Mouse (Mus musculus): ENCODE data around the gene Gm10974.

The Gm10974 gene

DNA sequence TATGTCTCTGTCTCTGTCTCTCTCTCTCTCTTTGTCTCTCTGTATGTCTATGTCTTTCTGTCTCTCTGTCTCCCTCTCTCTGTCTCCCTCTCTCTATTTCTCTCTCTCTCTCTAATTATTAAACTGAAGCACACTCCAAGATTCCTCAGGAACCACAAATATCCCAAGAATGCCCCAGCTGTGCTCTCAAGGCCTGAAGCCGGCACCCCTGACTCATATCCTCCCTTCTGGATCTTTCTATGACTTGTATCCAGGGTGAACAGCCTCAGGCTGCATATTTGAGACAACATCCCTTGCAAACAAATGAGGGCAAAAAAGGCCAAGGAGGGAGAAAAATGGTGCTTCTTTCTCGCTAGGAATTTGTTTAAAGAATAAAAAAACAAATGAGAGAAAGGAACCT, at the start of gene Gm10974:
TSS of gene Gm10974 (plus strand) at position 2 of the 400 bp plus-strand sequence.
- Histone ChIP-seq H3K9me3 (ENCODE audit: low read length) (0 out of 2 replicates have a peak, but pooled peaks cover 7% of the 10 kb centered on the region), H3K4me3 (replicated peaks; ENCODE audit: low read length) (no peak within 1 kb of the TSS), H3K27me3 (ENCODE audit: insufficient read depth, low read length) (no peaks in the 10 kb centered on the region), H3K36me3 (ENCODE audit: insufficient read depth, low read length) (no peaks in the 10 kb centered on the region), H3K4me1 (replicated peaks; ENCODE audit: low read depth, low read length) (peaks cover 7% of the 10 kb centered on the region)
- TF ChIP-seq CTCF (conservative IDR thresholded peaks at IDR 0.05; ENCODE audit: low read length) (no peak), NANOG (IDR thresholded peaks at IDR 0.05; ENCODE audit: borderline replicate concordance, low read length) (no peak)

DNA sequence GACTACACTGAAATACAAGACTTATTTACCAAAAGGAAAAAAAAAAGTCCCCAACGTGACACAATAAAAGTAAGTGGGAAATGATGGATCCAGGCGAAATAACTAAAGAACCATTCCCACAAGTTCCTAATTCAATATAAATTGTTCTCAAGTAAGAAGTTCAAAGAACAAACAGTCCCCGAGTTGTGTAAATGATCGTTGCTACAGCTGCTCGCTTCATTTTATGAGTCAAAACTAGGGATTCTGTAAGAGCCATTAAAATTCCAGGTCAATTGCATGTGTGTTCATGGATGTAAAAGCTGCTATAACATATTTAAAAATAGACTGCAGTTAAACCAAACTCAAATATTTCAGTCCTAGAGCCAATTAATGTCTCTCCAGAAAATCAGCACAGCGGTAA, 47.6 kb upstream of the Gm10974 start:
- Histone ChIP-seq H3K4me3 (replicated peaks; ENCODE audit: low read length) (no peak overlapping the region), H3K36me3 (ENCODE audit: insufficient read depth, low read length) (no peaks in the 10 kb centered on the region), H3K9me3 (ENCODE audit: low read length) (peaks cover 7% of the 10 kb centered on the region), H3K27me3 (ENCODE audit: insufficient read depth, low read length) (no peaks in the 10 kb centered on the region), H3K4me1 (replicated peaks; ENCODE audit: low read depth, low read length) (no peaks in the 10 kb centered on the region)
- no peak for TF ChIP-seq POU5F1 (IDR thresholded peaks at IDR 0.05; ENCODE audit: borderline replicate concordance, low read length)
- no peak for TF ChIP-seq NANOG (IDR thresholded peaks at IDR 0.05; ENCODE audit: borderline replicate concordance, low read length)
- TF ChIP-seq CTCF (conservative IDR thresholded peaks at IDR 0.05; ENCODE audit: low read length) = no peak

DNA sequence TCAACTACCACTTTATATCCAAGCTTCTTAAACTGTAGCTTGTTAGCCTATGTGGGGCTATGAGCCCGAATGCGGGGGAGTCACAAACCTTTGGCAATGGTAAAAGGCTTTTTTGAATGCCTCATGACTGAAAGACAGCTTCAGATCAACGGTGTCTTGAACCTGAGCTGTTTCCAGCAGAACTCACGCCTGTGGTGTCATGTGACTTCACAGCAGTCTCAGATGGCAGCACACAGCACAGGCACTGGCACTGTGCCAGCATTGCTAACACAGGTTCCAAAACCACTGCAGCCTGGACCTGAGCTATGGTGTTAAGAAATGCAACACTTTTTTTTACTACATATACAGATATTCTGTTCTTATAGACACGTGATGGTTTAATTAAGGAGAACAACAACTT, 44.7 kb upstream of the Gm10974 start:
- no peak overlapping the region for H3K4me3 ChIP-seq (replicated peaks; ENCODE audit: low read length)
- no peaks in the 10 kb centered on the region for H3K4me1 ChIP-seq (replicated peaks; ENCODE audit: low read depth, low read length)

DNA sequence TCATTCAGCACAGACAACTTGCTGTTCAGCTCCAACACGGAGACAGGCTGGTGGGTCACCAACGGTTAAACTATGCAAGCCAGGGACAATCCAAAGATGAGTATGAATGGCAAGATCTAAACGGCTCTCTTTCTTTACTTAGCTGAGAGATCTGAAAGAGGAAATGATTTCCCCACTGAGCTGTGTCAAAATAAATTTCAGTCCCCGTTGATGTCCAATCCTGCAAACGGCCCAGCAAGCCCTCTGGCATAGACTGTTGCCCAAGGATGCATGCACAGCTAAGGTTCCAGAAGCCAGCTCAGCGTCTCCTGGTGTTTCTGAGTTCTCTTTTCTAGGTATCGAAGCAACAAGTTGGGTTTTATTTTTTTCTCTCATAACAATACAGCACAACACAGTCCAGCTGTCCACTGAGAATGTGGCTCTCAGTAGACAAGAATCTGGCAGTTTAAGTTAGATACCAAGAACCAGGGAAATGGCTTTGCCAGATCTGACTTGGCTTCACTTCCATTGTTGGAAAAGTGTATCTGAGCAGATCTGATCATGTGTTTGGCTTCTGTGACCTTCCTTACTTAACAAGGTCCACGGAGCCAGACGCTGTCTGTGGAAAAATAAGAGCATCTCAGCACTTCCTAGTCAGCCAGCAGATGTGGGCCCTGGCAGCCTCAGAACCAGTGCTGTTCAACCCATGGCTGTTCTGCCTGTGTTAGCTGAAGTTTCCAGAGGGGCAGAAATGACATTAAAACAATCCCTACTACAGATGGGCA, 42.3 kb upstream of the Gm10974 start:
- no peaks in the 10 kb centered on the region for H3K9me3 ChIP-seq (ENCODE audit: low read length)
- H3K4me1 ChIP-seq (replicated peaks; ENCODE audit: low read depth, low read length) = peaks cover 17% of the 10 kb centered on the region
- H3K27me3 ChIP-seq (ENCODE audit: insufficient read depth, low read length) = no peaks in the 10 kb centered on the region
- H3K36me3 ChIP-seq (ENCODE audit: insufficient read depth, low read length) = no peaks in the 10 kb centered on the region
- H3K4me3 ChIP-seq (replicated peaks; ENCODE audit: low read length) = no peak overlapping the region
- TF ChIP-seq CTCF (conservative IDR thresholded peaks at IDR 0.05; ENCODE audit: low read length) (no peak), POU5F1 (IDR thresholded peaks at IDR 0.05; ENCODE audit: borderline replicate concordance, low read length) (no peak), NANOG (IDR thresholded peaks at IDR 0.05; ENCODE audit: borderline replicate concordance, low read length) (no peak)

More for the DNA sequence above, 44.7 kb upstream of the Gm10974 start:
- Histone ChIP-seq H3K36me3 (ENCODE audit: insufficient read depth, low read length) (no peaks in the 10 kb centered on the region), H3K9me3 (ENCODE audit: low read length) (peaks cover 2% of the 10 kb centered on the region), H3K27me3 (ENCODE audit: insufficient read depth, low read length) (no peaks in the 10 kb centered on the region)
- TF ChIP-seq POU5F1 (IDR thresholded peaks at IDR 0.05; ENCODE audit: borderline replicate concordance, low read length) = no peak
- no peak for TF ChIP-seq CTCF (conservative IDR thresholded peaks at IDR 0.05; ENCODE audit: low read length)
- no peak for TF ChIP-seq NANOG (IDR thresholded peaks at IDR 0.05; ENCODE audit: borderline replicate concordance, low read length)

DNA sequence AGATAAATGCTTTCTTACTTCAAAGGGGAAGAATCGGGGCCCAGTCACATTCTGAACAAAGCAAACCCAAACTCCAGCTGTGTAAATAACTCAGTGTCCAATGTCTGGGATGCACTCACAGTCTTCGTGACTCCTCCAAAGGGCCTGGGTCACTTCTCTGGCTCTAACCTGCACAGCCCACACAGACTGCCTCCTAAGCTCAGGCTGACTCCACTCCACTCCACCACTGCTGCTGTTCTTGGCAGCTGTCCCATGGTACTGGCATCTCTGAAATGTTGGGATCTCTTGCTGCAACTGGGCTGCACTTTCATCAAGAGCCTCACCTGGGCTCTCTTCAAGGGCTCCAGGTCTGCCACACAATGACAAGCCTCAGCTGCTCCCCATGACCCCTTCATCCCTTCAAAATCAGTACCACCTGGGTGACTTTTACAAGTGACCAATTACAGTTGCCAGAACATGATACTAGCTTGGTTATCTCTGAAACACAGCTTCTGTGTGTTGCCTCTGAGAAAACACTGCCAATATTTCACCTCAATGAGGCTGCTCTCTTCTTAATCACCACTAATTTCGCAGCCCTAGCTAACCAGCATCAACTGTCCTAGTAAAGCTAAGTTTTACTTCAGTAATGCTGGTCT, 40.2 kb upstream of the Gm10974 start:
- TF ChIP-seq CTCF (conservative IDR thresholded peaks at IDR 0.05; ENCODE audit: low read length) (no peak), NANOG (IDR thresholded peaks at IDR 0.05; ENCODE audit: borderline replicate concordance, low read length) (no peak), POU5F1 (IDR thresholded peaks at IDR 0.05; ENCODE audit: borderline replicate concordance, low read length) (no peak)
- H3K4me1 ChIP-seq (replicated peaks; ENCODE audit: low read depth, low read length) = peaks cover 27% of the 10 kb centered on the region
- H3K27me3 ChIP-seq (ENCODE audit: insufficient read depth, low read length) = no peaks in the 10 kb centered on the region
- H3K9me3 ChIP-seq (ENCODE audit: low read length) = no peaks in the 10 kb centered on the region
- no peaks in the 10 kb centered on the region for H3K36me3 ChIP-seq (ENCODE audit: insufficient read depth, low read length)
- H3K4me3 ChIP-seq (replicated peaks; ENCODE audit: low read length) = no peak overlapping the region

DNA sequence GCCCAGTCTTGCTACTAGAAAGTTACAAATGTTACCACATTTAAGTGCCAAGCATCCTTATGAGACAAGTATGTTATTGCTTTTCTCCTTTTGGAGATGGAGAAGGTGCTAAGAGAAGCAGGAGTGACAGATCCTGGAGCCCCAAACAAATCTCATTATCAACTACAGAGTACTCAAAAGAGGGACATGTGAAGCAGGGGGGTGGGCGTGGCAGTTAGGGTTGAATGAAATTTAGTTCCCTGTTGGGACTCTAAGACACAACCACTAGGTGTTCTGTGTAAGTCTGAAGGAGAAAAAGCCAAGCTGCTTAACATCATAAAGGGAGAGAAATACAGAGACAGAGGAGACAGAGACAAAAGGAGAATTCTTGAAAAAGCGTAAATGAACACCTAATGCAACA, 38.2 kb upstream of the Gm10974 start:
- Histone ChIP-seq H3K4me3 (replicated peaks; ENCODE audit: low read length) (no peak overlapping the region), H3K27me3 (ENCODE audit: insufficient read depth, low read length) (no peaks in the 10 kb centered on the region), H3K36me3 (ENCODE audit: insufficient read depth, low read length) (no peaks in the 10 kb centered on the region), H3K4me1 (replicated peaks; ENCODE audit: low read depth, low read length) (peaks cover 29% of the 10 kb centered on the region), H3K9me3 (ENCODE audit: low read length) (no peaks in the 10 kb centered on the region)
- TF ChIP-seq POU5F1 (IDR thresholded peaks at IDR 0.05; ENCODE audit: borderline replicate concordance, low read length) = no peak
- TF ChIP-seq NANOG (IDR thresholded peaks at IDR 0.05; ENCODE audit: borderline replicate concordance, low read length) = no peak
- TF ChIP-seq CTCF (conservative IDR thresholded peaks at IDR 0.05; ENCODE audit: low read length) = no peak

DNA sequence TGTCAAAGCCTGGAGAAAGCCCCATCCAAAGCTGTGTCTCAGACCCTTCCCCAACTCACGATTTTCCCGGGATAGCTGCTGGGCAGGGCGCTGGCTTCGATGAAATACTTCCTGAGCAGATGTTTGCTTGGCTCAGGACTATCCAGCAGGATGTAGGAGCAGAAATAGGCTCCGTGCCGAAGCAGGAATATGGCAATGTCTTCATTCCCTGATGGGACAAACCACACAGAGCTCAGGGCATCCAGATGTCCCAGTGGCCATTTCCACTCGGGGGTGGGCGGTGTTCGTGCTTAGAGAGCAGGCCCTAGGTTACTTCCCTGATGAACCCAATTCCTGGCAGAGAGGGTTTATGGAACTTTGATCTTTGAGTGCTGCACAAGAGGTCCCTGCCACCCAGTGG, 35.1 kb upstream of the Gm10974 start:
- Histone ChIP-seq H3K27me3 (ENCODE audit: insufficient read depth, low read length) (no peaks in the 10 kb centered on the region), H3K4me1 (replicated peaks; ENCODE audit: low read depth, low read length) (peaks cover 36% of the 10 kb centered on the region), H3K9me3 (ENCODE audit: low read length) (no peaks in the 10 kb centered on the region), H3K4me3 (replicated peaks; ENCODE audit: low read length) (no peak overlapping the region), H3K36me3 (ENCODE audit: insufficient read depth, low read length) (no peaks in the 10 kb centered on the region)
- TF ChIP-seq NANOG (IDR thresholded peaks at IDR 0.05; ENCODE audit: borderline replicate concordance, low read length) (no peak), CTCF (conservative IDR thresholded peaks at IDR 0.05; ENCODE audit: low read length) (no peak), POU5F1 (IDR thresholded peaks at IDR 0.05; ENCODE audit: borderline replicate concordance, low read length) (no peak)

DNA sequence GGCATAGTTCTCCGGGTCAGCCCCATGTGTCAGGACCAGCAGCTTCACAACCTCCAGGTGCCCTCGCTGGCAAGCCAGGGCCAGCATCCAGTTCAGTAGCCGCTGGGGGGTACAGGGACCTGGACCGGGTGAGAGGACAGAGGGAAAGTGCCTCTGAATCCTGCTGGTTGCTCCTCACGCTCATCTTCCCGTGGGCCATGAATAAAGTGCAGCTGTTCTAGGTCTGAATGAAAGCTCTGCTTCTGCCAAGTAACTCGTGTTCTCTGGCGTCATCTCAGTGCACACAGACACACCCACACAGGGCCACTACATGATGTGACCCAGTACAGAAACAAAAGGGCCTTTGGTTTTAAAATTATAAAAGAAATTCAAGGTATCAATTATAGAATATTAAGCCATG, 33.4 kb upstream of the Gm10974 start:
- peaks cover 29% of the 10 kb centered on the region for H3K4me1 ChIP-seq (replicated peaks; ENCODE audit: low read depth, low read length)
- H3K27me3 ChIP-seq (ENCODE audit: insufficient read depth, low read length) = no peaks in the 10 kb centered on the region
- H3K9me3 ChIP-seq (ENCODE audit: low read length) = no peaks in the 10 kb centered on the region
- TF ChIP-seq CTCF (conservative IDR thresholded peaks at IDR 0.05; ENCODE audit: low read length) = no peak
- TF ChIP-seq NANOG (IDR thresholded peaks at IDR 0.05; ENCODE audit: borderline replicate concordance, low read length) = no peak
- TF ChIP-seq POU5F1 (IDR thresholded peaks at IDR 0.05; ENCODE audit: borderline replicate concordance, low read length) = no peak
- no peak overlapping the region for H3K4me3 ChIP-seq (replicated peaks; ENCODE audit: low read length)
- no peaks in the 10 kb centered on the region for H3K36me3 ChIP-seq (ENCODE audit: insufficient read depth, low read length)
